Comparison of ENCODE assay signal across 13 mouse cellular contexts in the genomic region with DNA sequence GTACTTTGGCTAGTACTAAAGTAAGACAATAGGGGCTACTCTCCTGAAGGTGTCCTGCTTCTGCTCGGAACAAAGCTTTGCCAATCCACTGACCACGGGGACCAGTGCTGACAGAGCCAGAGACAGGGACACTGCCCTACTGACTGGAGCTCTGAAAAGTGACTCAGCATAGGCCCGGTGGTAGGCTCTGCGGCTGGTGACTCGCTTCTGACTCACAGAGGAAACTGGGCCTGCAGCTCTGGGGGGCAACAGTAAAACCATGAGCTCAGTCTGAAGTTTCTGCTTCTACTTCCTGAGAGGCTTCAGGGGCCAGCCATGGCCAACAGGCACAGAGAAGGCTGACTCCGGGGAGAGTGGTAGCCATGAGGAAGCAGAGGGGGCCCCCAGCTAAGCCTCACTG. TPM values are rescaled to one million over a fixed set of nuclear protein-coding genes. Genes with fewer than 3 reads are reported as not detected.
DNase-seq lines count a peak whose midpoint lies in the region; ATAC-seq and TF ChIP-seq lines count a peak whose summit lies in the region.
"Had no signal": no experiment of that assay in that cellular context is flagged by ENCODE, and none has a peak within 500 bp of the region (broad histone marks: within the 10 kb centered on the region; RNA-seq: fewer than 3 reads in every experiment).

No protein-coding gene starts in this region.

- TF ChIP-seq CTCF in bone marrow, adult 2 months (IDR thresholded peaks at IDR 0.05; ENCODE audit: control insufficient read depth, insufficient read depth, low read length): no peak

- no peak for TF ChIP-seq POLR2A in bone marrow, adult 2 months (IDR thresholded peaks at IDR 0.05; ENCODE audit: borderline replicate concordance, control insufficient read depth, low read depth, low read length)

- H3K9me3 ChIP-seq in liver, embryonic 16.5 days (replicated peaks; ENCODE audit: control insufficient read depth, low read length): no peaks in the 10 kb centered on the region
- H3K9me3 ChIP-seq in kidney, embryonic 15.5 days (replicated peaks): no peaks in the 10 kb centered on the region
- H3K9me3 ChIP-seq: embryonic facial prominence, embryonic 13.5 days had no signal

- no peak overlapping the region for H3K4me3 ChIP-seq in bone marrow, adult 2 months (replicated peaks; ENCODE audit: control insufficient read depth, low read depth, low read length)
- H3K4me3 ChIP-seq in liver, embryonic 16.5 days (ENCODE audit: low read depth, low read length): no peak overlapping the region
- no peak overlapping the region for H3K4me3 ChIP-seq in kidney, embryonic 15.5 days (replicated peaks)
- H3K4me3 ChIP-seq: embryonic facial prominence, embryonic 13.5 days had no signal

- peak; percentile 74 to 77 for DNase-seq in adrenal gland, adult (ENCODE audit: inconsistent age in 2 of 2, low spot score in 1 of 2)
- no peak for DNase-seq in adrenal gland, adult 18-20 months (ENCODE audit: low spot score in 2 of 2)
- peak; percentile 83 for DNase-seq in 3134 (ENCODE audit: extremely low read depth, insufficient read length, low spot score)
- no peak for DNase-seq in layer of hippocampus, postnatal 36 days
- no peak for DNase-seq in heart, adult 9 months (ENCODE audit: low spot score in 2 of 2)
- DNase-seq: layer of hippocampus, adult 9-11 months; lung, postnatal 14 days had no signal

- H3K36me3 ChIP-seq in liver, embryonic 16.5 days (ENCODE audit: control insufficient read depth, insufficient read depth): no peaks in the 10 kb centered on the region
- no peaks in the 10 kb centered on the region for H3K36me3 ChIP-seq in kidney, embryonic 15.5 days
- H3K36me3 ChIP-seq: embryonic facial prominence, embryonic 13.5 days had no signal

- 8% methylated on average over 6 of the region's 6 CpGs for WGBS in bone marrow, adult 2 months
- 17% methylated on average over 6 of the region's 6 CpGs for WGBS in liver, embryonic 16.5 days (ENCODE audit: insufficient replicate concordance)
- 61% methylated on average over 6 of the region's 6 CpGs for WGBS in kidney, embryonic 15.5 days

- H3K27ac ChIP-seq in bone marrow, adult 2 months (ENCODE audit: control insufficient read depth, insufficient read depth, low read depth, low read length, poor library complexity): peak overlapping the region; percentile 80
- H3K27ac ChIP-seq in liver, embryonic 16.5 days (ENCODE audit: low read length): no peak overlapping the region
- no peak overlapping the region for H3K27ac ChIP-seq in kidney, embryonic 15.5 days
- H3K27ac ChIP-seq: embryonic facial prominence, embryonic 13.5 days had no signal

- H3K9ac ChIP-seq in liver, embryonic 16.5 days (ENCODE audit: low read depth, low read length): no peak overlapping the region
- no peak overlapping the region for H3K9ac ChIP-seq in kidney, embryonic 15.5 days
- H3K9ac ChIP-seq: embryonic facial prominence, embryonic 13.5 days had no signal

- no peaks in the 10 kb centered on the region for H3K27me3 ChIP-seq in liver, embryonic 16.5 days (ENCODE audit: control insufficient read depth, insufficient read depth, low read depth, low read length)
- H3K27me3 ChIP-seq in kidney, embryonic 15.5 days: peaks cover 3% of the 10 kb centered on the region; the same call in 1 of the 2 replicates
- H3K27me3 ChIP-seq: embryonic facial prominence, embryonic 13.5 days had no signal

- peaks cover 21% of the 10 kb centered on the region for H3K4me1 ChIP-seq in bone marrow, adult 2 months (ENCODE audit: control insufficient read depth, insufficient read depth, low read length)
- no peaks in the 10 kb centered on the region for H3K4me1 ChIP-seq in liver, embryonic 16.5 days (ENCODE audit: control insufficient read depth, low read depth, low read length)
- no peaks in the 10 kb centered on the region for H3K4me1 ChIP-seq in kidney, embryonic 15.5 days

- ATAC-seq in liver, embryonic 16.5 days (ENCODE audit: low read depth): 0 out of 2 replicates have a peak, but pooled peaks have one; percentile 22
- ATAC-seq in kidney, embryonic 15.5 days (replicated peaks; ENCODE audit: low FRiP score): no peak

- no peak overlapping the region for H3K4me2 ChIP-seq in liver, embryonic 16.5 days (ENCODE audit: low read depth, low read length)
- no peak overlapping the region for H3K4me2 ChIP-seq in kidney, embryonic 15.5 days
- H3K4me2 ChIP-seq: embryonic facial prominence, embryonic 13.5 days had no signal

RNA-seq across cellular contexts. Expression of gene 6430531B16Rik, which starts 7.1 kb away (rescaled TPM):
- total RNA-seq in adrenal gland, adult 18-20 months (2021): not detected
- not detected in 2 replicates for polyA plus RNA-seq in bone marrow, adult 2 months (2011; ENCODE audit: insufficient read depth, insufficient read length, low replicate concordance, missing spikeins)
- polyA plus RNA-seq in liver, embryonic 16.5 days (2015; fragmentation: Nextera tagmentation; extraction: Ambion mirVana): not detected in 2 replicates
- polyA plus RNA-seq in kidney, embryonic 15.5 days (2015; fragmentation: Nextera tagmentation; extraction: Ambion mirVana): 0.49 and 0.91 TPM in 2 replicates
- total RNA-seq in layer of hippocampus, postnatal 36 days (2021): under 1 TPM; 0.72 to 0.78 TPM
- polyA plus RNA-seq: intestine, embryonic 14.5 days had no signal

RNA-seq across cellular contexts. Expression of gene Adam8, which starts 20.9 kb away (rescaled TPM):
- 1 to 10 TPM; 1.9 to 6.9 TPM for total RNA-seq in adrenal gland, adult 18-20 months (2021)
- 17.9 and 55.1 TPM in 2 replicates for polyA plus RNA-seq in bone marrow, adult 2 months (2011; ENCODE audit: insufficient read depth, insufficient read length, low replicate concordance, missing spikeins)
- polyA plus RNA-seq in liver, embryonic 16.5 days (2015; fragmentation: Nextera tagmentation; extraction: Ambion mirVana): 1.6 and 1.8 TPM in 2 replicates
- 1.4 and 2.1 TPM in 2 replicates for polyA plus RNA-seq in kidney, embryonic 15.5 days (2015; fragmentation: Nextera tagmentation; extraction: Ambion mirVana)
- total RNA-seq in layer of hippocampus, postnatal 36 days (2021): 1 to 10 TPM; 5.7 to 6.9 TPM

RNA-seq across cellular contexts. Expression of gene Utf1, which starts 27.8 kb away (rescaled TPM):
- not detected for total RNA-seq in adrenal gland, adult 18-20 months (2021)
- 13.7 TPM in 1 of 2 replicates, not detected in the other for polyA plus RNA-seq in bone marrow, adult 2 months (2011; ENCODE audit: insufficient read depth, insufficient read length, low replicate concordance, missing spikeins)
- polyA plus RNA-seq in liver, embryonic 16.5 days (2015; fragmentation: Nextera tagmentation; extraction: Ambion mirVana): not detected in 2 replicates
- 0.31 TPM in 1 of 2 replicates, not detected in the other for polyA plus RNA-seq in kidney, embryonic 15.5 days (2015; fragmentation: Nextera tagmentation; extraction: Ambion mirVana)
- not detected for total RNA-seq in layer of hippocampus, postnatal 36 days (2021)
- polyA plus RNA-seq: gonadal fat pad, adult 2 months; intestine, embryonic 14.5 days had no signal

Comparison
In these comparisons a context has a peak if more than half of its experiments do, and no peak if none do; other contexts are left out.
1. DNase-seq: peak in adrenal gland, adult (2 of 2) and 3134 (single experiment); none in adrenal gland, adult 18-20 months (0 of 2), layer of hippocampus, postnatal 36 days (0 of 2) and heart, adult 9 months (0 of 2).